Mouse (Mus musculus) C2C12 (cell line): ENCODE measurements around the gene Hdgfl2.

ENCODE experiments used
- CEBPB ChIP-seq: IDR thresholded peaks from one replicate; pipeline ENCODE4 v1.6.1; 2011; ENCODE audit warnings: low read depth, mild to moderate bottlenecking, control low read depth, moderate library complexity
- CTCF ChIP-seq: IDR thresholded peaks from one replicate; pipeline ENCODE4 v1.5.1; 2011; ENCODE audit not compliant: control insufficient read depth, insufficient read depth, insufficient read length
- FOSL1 ChIP-seq: IDR thresholded peaks from one replicate; pipeline ENCODE4 v1.8.0; 2011; ENCODE audit warnings: mild to moderate bottlenecking, low read length; ENCODE audit not compliant: poor library complexity, insufficient read depth, severe bottlenecking
- MAX ChIP-seq: IDR thresholded peaks from one replicate; pipeline ENCODE4 v1.6.1; 2011; ENCODE audit warnings: mild to moderate bottlenecking, control low read depth
- MYOD1 ChIP-seq: IDR thresholded peaks from one replicate; pipeline ENCODE4 v1.6.1; 2011; ENCODE audit warnings: low read depth; ENCODE audit not compliant: control insufficient read depth, insufficient read length
- MYOG ChIP-seq: IDR thresholded peaks from one replicate; pipeline ENCODE4 v1.6.1; 2011; ENCODE audit not compliant: control insufficient read depth, insufficient read length; ENCODE audit errors: extremely low read depth
- USF1 ChIP-seq: IDR thresholded peaks from one replicate; pipeline ENCODE4 v1.6.1; 2011; ENCODE audit warnings: low read depth, mild to moderate bottlenecking, control low read depth, moderate library complexity

GRCm38 (mm10) chr17:56062081-56062480, 17.4 kb upstream of the Hdgfl2 start:
- TF ChIP-seq CTCF, result no peak
- no peak for TF ChIP-seq MAX
- no peak for TF ChIP-seq USF1
- TF ChIP-seq FOSL1, result no peak
- TF ChIP-seq MYOG, result no peak
- no peak for TF ChIP-seq MYOD1
- no peak for TF ChIP-seq CEBPB
